Mouse (Mus musculus): Measurements from ENCODE around the gene Ttll13. TPM values are rescaled to one million over a fixed set of nuclear protein-coding genes. Genes with fewer than 3 reads are reported as not detected.

Gene Ttll13
- polyA plus RNA-seq, 1 experiment from 2014 or later, result 0.94 TPM

DNA sequence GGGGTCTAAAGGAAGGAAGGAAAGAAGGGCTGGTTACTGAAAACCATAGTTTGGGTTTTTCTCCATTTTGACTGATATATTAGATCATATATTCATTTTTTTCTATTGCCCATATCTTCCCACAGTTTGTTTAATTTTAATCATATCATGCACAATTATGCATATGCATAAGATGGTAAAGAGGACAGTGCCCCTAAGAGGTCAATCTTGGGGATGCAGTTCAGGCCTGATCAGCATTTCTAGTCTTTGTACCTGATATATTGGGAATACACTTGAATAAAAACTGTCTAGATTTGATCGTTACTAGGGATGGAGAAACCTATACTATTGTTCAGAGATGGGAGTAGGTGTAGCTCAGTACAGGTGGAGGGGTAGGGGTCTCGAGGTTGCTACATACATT is 34.8 kb downstream of the Ttll13 start:
- WGBS, result 90% methylated on average over 2 of the region's 2 CpGs
- Histone ChIP-seq H3K36me3 (peaks cover 92% of the 10 kb centered on the region), H3K27me3 (ENCODE audit: low read depth, poor library complexity, severe bottlenecking) (no peaks in the 10 kb centered on the region), H3K4me3 (no peak overlapping the region), H3K27ac (replicated peaks) (no peak overlapping the region), H3K4me1 (no peaks in the 10 kb centered on the region), H3K9me3 (replicated peaks) (no peaks in the 10 kb centered on the region)
- DNase-seq (ENCODE audit: low spot score), result no peak

DNA sequence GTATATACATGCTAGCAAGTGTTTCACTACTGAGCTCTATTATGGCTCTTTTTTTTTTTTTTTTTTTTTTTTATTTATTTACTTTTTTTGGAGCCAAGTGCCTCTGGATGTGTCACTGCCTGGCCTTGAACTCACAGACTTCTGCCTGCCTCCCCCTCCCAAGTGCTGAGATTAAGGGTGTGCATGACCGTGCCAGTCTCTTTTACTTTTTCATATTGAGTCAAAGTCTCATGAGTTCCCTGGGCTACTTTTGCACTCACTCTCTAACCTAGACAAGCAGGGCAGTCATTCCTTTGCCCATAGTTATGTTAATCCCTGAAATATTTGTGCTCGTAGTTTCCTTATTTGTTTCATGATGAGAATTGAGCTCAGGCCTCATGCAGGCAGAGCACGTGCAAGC is 35.5 kb downstream of the Ttll13 start:
- Histone ChIP-seq H3K36me3 (peaks cover 92% of the 10 kb centered on the region), H3K27me3 (ENCODE audit: low read depth, poor library complexity, severe bottlenecking) (no peaks in the 10 kb centered on the region), H3K4me1 (no peaks in the 10 kb centered on the region), H3K4me3 (no peak overlapping the region), H3K9me3 (replicated peaks) (no peaks in the 10 kb centered on the region), H3K27ac (replicated peaks) (no peak overlapping the region)
- DNase-seq (ENCODE audit: low spot score), result no peak
- WGBS, result 88% methylated on average over 3 of the region's 3 CpGs

DNA sequence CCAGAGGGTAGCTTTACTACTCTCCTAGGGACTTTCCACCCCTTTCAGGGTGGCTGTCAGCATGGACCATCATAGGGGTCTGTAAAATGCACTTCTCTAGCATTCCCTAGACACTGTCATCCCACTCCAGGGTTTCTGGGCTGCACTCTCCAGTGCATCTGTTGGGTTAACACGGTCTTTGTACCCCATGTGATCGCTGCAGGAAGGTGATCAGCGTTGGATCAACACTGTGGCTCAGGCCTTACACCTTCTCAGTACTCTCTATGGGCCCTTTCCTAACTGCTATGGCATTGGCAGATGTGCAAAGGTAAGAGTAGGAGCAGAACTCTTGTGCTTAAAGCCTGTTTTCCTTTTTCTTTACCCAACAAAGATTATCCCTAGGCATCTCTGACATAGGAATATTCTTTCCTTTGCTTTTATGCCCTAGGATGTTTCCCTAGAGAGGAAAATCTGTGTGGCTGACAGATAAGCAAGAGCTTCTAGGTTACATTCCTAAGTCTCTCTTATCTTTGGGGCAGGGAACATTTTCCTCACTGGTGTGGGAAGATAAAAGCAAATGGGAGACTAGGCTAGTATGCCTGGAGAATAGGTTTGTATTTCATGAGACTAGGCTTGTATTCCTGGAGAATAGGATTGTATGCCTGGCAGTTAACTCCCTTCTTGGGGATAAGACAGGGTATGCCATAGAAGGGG is 37.2 kb downstream of the Ttll13 start:
- Histone ChIP-seq H3K36me3 (peaks cover 92% of the 10 kb centered on the region), H3K9me3 (replicated peaks) (no peaks in the 10 kb centered on the region), H3K4me1 (no peaks in the 10 kb centered on the region), H3K4me3 (no peak overlapping the region), H3K27me3 (ENCODE audit: low read depth, poor library complexity, severe bottlenecking) (no peaks in the 10 kb centered on the region), H3K27ac (replicated peaks) (no peak overlapping the region)
- DNase-seq (ENCODE audit: low spot score), result no peak
- 91% methylated on average over 3 of the region's 3 CpGs for WGBS

DNA sequence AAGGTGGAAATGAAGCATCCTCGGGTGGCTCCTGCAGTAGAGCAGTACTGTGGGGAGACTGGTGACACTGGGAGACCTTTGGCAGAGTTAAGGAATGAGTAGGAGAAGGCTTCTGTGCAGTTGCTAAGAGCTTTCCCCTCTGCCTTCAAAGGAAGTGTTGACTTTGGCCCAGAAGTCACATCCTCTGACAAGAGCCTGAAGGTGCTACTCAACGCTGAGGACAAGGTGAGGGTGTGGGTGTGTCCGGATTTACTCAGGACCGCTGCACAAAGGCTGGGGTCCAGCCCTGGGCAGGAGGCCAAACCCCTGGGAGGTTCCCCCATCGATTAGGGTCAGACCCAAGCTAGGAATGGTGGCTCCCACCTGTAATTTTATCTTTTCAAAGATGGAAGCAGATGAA is 38.2 kb downstream of the Ttll13 start:
- Histone ChIP-seq H3K4me3 (no peak overlapping the region), H3K4me1 (no peaks in the 10 kb centered on the region), H3K27ac (replicated peaks) (no peak overlapping the region), H3K27me3 (ENCODE audit: low read depth, poor library complexity, severe bottlenecking) (no peaks in the 10 kb centered on the region), H3K9me3 (replicated peaks) (no peaks in the 10 kb centered on the region), H3K36me3 (peaks cover 89% of the 10 kb centered on the region)
- DNase-seq (ENCODE audit: low spot score), result no peak
- WGBS, result 94% methylated on average over 5 of the region's 5 CpGs

DNA sequence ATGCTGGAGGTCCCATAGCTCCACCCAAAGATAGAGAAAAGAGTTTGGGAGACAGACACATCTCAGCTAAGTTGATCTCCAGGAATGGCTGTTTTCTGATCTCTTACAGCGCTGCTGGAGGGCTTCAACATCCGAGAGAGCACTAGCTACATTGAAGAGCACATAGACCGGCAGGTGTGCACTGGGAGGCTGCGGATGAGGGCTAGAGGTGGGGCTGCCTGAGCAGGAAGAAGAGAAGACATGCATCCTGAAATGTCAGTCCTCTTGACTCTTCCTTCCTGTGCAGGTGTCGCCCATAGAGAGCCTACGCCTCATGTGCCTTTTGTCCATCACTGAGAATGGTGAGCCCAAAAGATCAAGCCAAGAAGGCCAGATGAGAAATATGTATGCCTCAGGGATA is 39.5 kb downstream of the Ttll13 start:
- no peaks in the 10 kb centered on the region for H3K4me1 ChIP-seq
- H3K27me3 ChIP-seq (ENCODE audit: low read depth, poor library complexity, severe bottlenecking), result no peaks in the 10 kb centered on the region
- H3K27ac ChIP-seq (replicated peaks), result no peak overlapping the region
- 92% methylated on average over 6 of the region's 6 CpGs for WGBS
- no peak overlapping the region for H3K4me3 ChIP-seq
- H3K9me3 ChIP-seq (replicated peaks), result no peaks in the 10 kb centered on the region
- peaks cover 89% of the 10 kb centered on the region for H3K36me3 ChIP-seq
- no peak for DNase-seq (ENCODE audit: low spot score)

DNA sequence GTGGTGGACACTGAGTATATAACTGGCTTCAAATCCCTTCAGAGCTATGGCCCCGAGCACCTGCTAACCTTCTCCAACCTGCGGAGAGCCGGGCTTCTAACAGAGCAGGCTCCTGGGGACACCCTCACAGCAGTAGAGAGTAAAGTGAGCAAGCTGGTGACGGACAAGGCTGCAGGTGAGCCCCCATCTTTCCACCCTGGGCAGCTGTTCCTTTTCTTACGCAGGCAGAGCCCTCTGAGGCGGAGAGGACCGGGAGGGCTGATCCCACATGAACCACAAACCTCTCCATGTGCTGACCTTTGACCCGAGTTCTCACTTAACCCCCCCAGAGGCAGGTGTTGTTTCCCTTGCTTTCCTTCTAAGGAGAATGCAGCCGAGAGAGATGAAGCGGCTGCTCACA is 41.6 kb downstream of the Ttll13 start:
- DNase-seq (ENCODE audit: low spot score), result no peak
- no peak overlapping the region for H3K4me3 ChIP-seq
- H3K27ac ChIP-seq (replicated peaks), result no peak overlapping the region
- H3K4me1 ChIP-seq, result no peaks in the 10 kb centered on the region
- no peaks in the 10 kb centered on the region for H3K27me3 ChIP-seq (ENCODE audit: low read depth, poor library complexity, severe bottlenecking)
- 88% methylated on average over 10 of the region's 10 CpGs for WGBS
- no peaks in the 10 kb centered on the region for H3K9me3 ChIP-seq (replicated peaks)
- H3K36me3 ChIP-seq, result peaks cover 89% of the 10 kb centered on the region

DNA sequence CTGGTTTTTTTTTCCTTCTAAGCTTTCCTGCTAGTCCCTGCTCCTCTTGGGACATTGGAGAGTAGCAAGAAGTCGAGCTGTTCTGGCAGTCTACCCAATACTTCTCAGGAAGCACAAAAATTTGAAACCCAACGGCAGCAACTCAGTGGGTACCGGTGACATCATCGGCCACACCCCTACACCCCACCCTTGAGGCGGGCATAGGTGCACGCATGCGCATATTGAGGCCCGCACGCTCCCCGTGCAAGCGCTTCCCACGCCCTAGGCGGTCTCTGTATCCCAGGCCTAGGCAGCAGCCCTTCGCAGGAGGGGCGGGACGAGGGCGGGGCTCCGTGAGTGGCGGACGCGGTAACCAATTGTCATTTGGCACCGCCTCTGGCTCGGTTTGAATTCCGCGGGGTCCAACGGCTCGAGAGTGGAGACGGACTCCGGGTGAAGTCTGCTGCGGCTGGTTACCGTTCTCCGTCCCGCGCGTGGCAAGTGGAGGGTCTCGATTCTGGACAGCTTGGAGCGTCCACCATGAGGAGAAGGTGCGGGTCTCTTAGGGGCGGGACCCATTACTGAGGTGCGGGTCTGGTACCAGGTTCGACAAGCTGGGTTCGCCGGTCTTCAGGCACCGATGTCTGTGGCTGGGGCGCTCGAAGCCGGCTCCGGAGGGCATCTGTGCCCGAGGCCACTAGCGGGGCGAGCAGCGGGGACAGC is 48.0 kb downstream of the Ttll13 start, which contains the start of gene Prc1:
Gene Prc1, plus strand, starts transcription at position 389 of the 702 bp plus-strand sequence.
- Histone ChIP-seq H3K4me1 (peaks cover 35% of the 10 kb centered on the region), H3K36me3 (peaks cover 59% of the 10 kb centered on the region), H3K27ac (replicated peaks) (peak within 1 kb of the TSS; percentile 89), H3K27me3 (ENCODE audit: low read depth, poor library complexity, severe bottlenecking) (no peaks in the 10 kb centered on the region), H3K9me3 (replicated peaks) (no peaks in the 10 kb centered on the region), H3K4me3 (peak within 1 kb of the TSS; percentile 79)
- under 1% methylated on average over 52 of the region's 52 CpGs for WGBS
- DNase-seq (ENCODE audit: low spot score), result peak; percentile 99

DNA sequence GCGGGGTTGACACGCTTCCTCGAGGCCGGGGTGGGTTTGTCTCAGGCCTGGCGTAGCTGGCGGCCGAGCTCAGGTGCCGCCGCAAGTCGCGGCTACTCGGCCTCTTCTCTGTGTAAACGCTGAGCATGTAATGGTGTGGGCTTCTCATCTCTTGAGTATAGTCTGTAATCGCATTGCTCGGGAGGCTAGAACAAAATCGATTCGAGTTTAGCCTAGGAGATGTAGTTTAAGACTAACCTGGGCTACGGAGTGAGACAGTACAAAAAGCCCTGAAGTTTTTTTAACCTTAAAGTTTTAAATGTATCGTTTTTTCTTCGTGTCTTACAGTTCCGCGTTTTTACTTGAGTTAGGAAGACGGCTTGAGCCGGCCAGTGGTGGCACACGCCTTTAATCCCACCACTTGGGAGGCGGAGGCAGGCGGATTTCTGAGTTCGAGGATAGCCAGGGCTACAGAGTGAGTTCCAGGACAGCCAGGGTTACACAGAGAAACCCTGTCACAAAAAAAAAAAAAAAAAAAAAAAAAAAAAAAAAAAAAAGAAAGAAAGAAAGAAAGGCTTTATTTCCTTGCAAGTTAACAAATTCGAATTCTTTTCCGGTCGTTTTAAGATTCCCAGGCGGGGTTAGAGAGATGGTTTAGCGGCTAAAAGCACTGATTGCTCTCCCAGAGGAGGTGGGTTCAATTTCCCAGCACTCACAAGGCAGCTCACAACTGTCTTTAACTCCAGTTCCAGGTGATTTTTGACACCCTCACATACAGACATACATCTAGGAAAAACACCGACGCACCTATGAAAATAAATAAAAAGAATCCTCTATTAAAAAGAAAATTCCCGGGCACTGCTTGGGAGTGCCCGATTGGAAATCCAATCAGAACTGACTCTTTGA is 48.8 kb downstream of the Ttll13 start:
- WGBS, result 11% methylated on average over 37 of the region's 37 CpGs
- peaks cover 61% of the 10 kb centered on the region for H3K36me3 ChIP-seq

DNA sequence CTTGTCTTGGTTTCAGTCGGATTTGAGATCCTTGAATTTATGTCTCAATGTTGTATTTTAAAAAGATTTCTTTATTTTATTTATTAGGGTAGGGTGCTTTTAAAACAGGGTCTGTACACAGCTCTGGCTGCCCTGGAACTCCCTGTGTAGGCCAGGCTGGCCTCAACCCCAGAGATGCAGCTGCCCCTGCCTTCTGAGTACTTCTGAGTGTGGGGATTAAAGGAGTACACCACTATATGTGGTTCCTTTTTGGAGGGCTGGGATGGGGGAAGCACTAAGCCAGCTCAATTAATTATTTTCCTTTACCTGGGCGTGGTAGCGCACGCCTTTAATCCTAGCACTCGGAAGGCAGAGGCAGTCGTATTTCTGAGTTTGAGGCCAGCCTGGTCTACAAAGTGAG is 50.3 kb downstream of the Ttll13 start:
- Histone ChIP-seq H3K4me1 (peaks cover 39% of the 10 kb centered on the region), H3K36me3 (peaks cover 61% of the 10 kb centered on the region), H3K4me3 (peak overlapping the region; percentile 79), H3K27me3 (ENCODE audit: low read depth, poor library complexity, severe bottlenecking) (no peaks in the 10 kb centered on the region), H3K27ac (replicated peaks) (no peak overlapping the region), H3K9me3 (replicated peaks) (no peaks in the 10 kb centered on the region)
- 94% methylated on average over 6 of the region's 6 CpGs for WGBS
- no peak for DNase-seq (ENCODE audit: low spot score)

More for the DNA sequence above, 48.8 kb downstream of the Ttll13 start:
- H3K27ac ChIP-seq (replicated peaks), result peak overlapping the region; percentile 89
- no peak for DNase-seq (ENCODE audit: low spot score)
- H3K4me1 ChIP-seq, result peaks cover 39% of the 10 kb centered on the region
- peak overlapping the region; percentile 79 for H3K4me3 ChIP-seq
- H3K9me3 ChIP-seq (replicated peaks), result no peaks in the 10 kb centered on the region
- H3K27me3 ChIP-seq (ENCODE audit: low read depth, poor library complexity, severe bottlenecking), result no peaks in the 10 kb centered on the region

DNA sequence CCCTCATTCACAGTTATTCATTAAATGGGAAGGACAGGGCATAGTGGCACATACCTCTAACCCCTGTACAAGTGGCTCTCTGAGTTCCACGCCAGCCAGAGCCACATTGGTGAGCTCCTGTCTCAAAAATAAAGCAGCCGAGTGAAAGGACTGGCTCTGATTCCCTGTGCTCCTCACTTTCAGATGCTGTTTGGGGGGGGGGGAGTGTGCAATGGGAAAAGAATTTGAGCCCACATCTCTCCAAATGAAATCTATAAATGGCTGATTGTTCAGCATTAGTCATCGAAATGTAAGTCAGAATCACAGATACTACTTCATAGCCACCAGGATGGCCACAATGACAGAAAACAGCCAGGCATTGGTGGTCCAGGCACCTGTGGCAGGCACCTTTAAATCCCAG is 50.9 kb downstream of the Ttll13 start:
- H3K36me3 ChIP-seq, result peaks cover 62% of the 10 kb centered on the region
- H3K9me3 ChIP-seq (replicated peaks), result no peaks in the 10 kb centered on the region
- H3K4me3 ChIP-seq, result peak overlapping the region; percentile 20; the same call in 1 of the 2 replicates
- no peak for DNase-seq (ENCODE audit: low spot score)
- H3K27ac ChIP-seq (replicated peaks), result no peak overlapping the region
- 97% methylated on average over 3 of the region's 3 CpGs for WGBS
- no peaks in the 10 kb centered on the region for H3K27me3 ChIP-seq (ENCODE audit: low read depth, poor library complexity, severe bottlenecking)
- peaks cover 39% of the 10 kb centered on the region for H3K4me1 ChIP-seq

DNA sequence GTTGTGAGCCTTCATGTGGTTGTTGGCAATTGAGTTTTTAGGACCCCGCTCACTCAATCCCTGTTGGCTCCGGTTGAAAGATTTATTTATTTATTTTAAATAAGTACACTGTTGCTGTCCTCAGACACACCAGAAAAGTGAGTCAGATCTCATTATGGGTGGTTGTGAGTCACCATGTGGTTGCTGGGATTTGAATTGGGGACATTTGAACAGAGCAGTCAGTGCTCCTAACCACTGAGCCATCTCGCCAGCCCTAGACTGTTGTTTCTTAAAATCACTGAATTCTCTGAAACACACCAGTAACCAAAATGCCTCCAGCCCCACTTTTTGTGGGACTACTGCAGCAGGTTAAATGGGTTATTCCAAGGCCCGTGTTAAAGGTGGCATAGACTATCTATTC is 52.6 kb downstream of the Ttll13 start:
- Histone ChIP-seq H3K9me3 (replicated peaks) (no peaks in the 10 kb centered on the region), H3K27me3 (ENCODE audit: low read depth, poor library complexity, severe bottlenecking) (no peaks in the 10 kb centered on the region), H3K4me1 (peaks cover 38% of the 10 kb centered on the region), H3K36me3 (peaks cover 79% of the 10 kb centered on the region), H3K27ac (replicated peaks) (no peak overlapping the region), H3K4me3 (no peak overlapping the region)
- DNase-seq (ENCODE audit: low spot score), result no peak
- WGBS, result 96% methylated on average over 4 of the region's 4 CpGs

DNA sequence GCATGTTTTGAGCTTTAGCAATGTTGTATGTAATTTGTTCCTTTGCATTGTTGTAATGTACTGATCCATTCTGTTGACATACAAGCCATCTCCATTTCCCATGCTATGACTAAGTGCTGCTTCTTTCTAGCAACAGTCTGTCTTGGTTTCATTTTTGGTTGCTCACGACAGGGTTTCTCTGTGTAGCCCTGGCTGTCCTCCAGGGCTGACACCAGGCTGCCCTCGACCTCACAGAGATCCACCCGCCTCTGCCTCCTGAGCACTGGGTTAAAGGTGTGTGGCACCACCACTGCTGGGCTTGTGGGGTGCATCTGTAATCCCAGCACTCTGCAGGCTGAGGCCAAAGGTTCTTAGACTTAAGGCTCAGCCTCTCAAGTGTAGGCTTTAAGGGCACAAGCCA is 53.4 kb downstream of the Ttll13 start:
- H3K27me3 ChIP-seq (ENCODE audit: low read depth, poor library complexity, severe bottlenecking), result no peaks in the 10 kb centered on the region
- peaks cover 34% of the 10 kb centered on the region for H3K4me1 ChIP-seq
- DNase-seq (ENCODE audit: low spot score), result no peak
- 96% methylated on average over 3 of the region's 3 CpGs for WGBS
- no peaks in the 10 kb centered on the region for H3K9me3 ChIP-seq (replicated peaks)
- H3K27ac ChIP-seq (replicated peaks), result no peak overlapping the region
- H3K4me3 ChIP-seq, result no peak overlapping the region; the same call in 1 of the 2 replicates
- peaks cover 87% of the 10 kb centered on the region for H3K36me3 ChIP-seq
